Mouse (Mus musculus): ENCODE measurements around the gene Lrrc71.

Lrrc71 gene

GRCm38 (mm10) chr3:87724556-87724955 is 23.9 kb downstream of the Lrrc71 start:
- DNase-seq (ENCODE audit: low spot score) = no peak

- DNase-seq (ENCODE audit: low spot score) = no peak
These were observed 29.9 kb downstream of the Lrrc71 start for GRCm38 (mm10) chr3:87718525-87718924.

Data from left cerebral cortex, adult 11 months (tissue).